Mouse (Mus musculus) testis, adult 2 months (tissue): ENCODE data around the gene Gm20661. TPM values are rescaled to one million over a fixed set of nuclear protein-coding genes. Genes with fewer than 3 reads are reported as not detected.

ENCODE experiments used
- H3K27ac ChIP-seq: fragments of 200-500 bp; 2 replicates; pipeline ENCODE4 v1.5.1; 2012; ENCODE audit warnings: low read depth, low read length; ENCODE audit not compliant: control insufficient read depth, insufficient read depth
- H3K27me3 ChIP-seq: fragments of 200-500 bp; 2 replicates; pipeline ENCODE4 v1.6.1; 2012; ENCODE audit warnings: mild to moderate bottlenecking, low read length, moderate library complexity; ENCODE audit not compliant: control insufficient read depth, insufficient read depth
- H3K36me3 ChIP-seq: fragments of 200-500 bp; 2 replicates; pipeline ENCODE4 v1.6.1; 2012; ENCODE audit warnings: mild to moderate bottlenecking, low read length; ENCODE audit not compliant: control insufficient read depth, insufficient read depth
- H3K4me1 ChIP-seq: fragments of 200-500 bp; 2 replicates; pipeline ENCODE4 v1.6.1; 2012; ENCODE audit warnings: low read length; ENCODE audit not compliant: control insufficient read depth, insufficient read depth
- H3K4me3 ChIP-seq: fragments of 200-500 bp; 2 replicates; pipeline ENCODE4 v1.5.1; 2012; ENCODE audit warnings: low read depth, mild to moderate bottlenecking, low read length, moderate library complexity, mixed read lengths; ENCODE audit not compliant: control insufficient read depth
- CTCF ChIP-seq: fragments of 200-500 bp; IDR thresholded peaks from 2 replicates; pipeline ENCODE4 v1.5.1; 2012; ENCODE audit warnings: low read depth, mild to moderate bottlenecking, inconsistent platforms, low read length, moderate library complexity; ENCODE audit not compliant: control insufficient read depth, insufficient read depth, insufficient replicate concordance
- POLR2A ChIP-seq: fragments of 200-500 bp; IDR thresholded peaks from 2 replicates; pipeline ENCODE4 v1.6.1; 2012; ENCODE audit warnings: low read depth, mild to moderate bottlenecking, inconsistent platforms, low read length, moderate library complexity; ENCODE audit not compliant: control insufficient read depth
- polyA plus RNA-seq: library from polyadenylated mRNA; depleted of rRNA; stranded (reverse); fragments of >200 nt; gene quantifications from 2 replicates; pipeline ENCODE4 v1.2.3, GENCODE M21; 2012

Gene Gm20661
- polyA plus RNA-seq, 1 experiment: not detected

DNA sequence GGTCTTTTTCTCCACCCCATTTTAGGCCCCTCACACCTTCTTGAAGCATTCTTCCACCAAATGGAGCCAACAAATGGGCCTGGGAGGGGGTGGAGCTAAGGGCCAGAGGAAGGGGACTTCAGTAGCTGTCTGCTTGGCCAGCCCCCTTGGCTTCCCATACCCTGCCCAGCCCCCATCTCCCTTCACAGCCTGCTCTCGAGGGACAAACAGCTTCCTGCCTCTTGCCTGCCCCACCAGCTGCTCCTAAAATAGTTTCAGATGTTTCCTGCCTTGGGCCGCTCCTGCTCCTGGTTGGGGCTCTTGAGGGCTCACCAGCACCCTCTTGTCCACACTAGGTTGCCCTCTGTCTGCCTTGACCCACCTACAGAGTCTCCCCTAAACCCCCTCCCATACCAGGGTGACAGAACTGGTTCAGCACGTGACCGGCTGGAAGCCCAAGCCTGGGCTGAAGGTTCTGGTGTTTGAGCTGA, 598 bp downstream of the Gm20661 start:
- H3K27ac ChIP-seq: peak overlapping the region; percentile 51; the same call in 1 of the 2 replicates
- TF ChIP-seq CTCF (no peak), POLR2A (no peak)
- no peaks in the 10 kb centered on the region for H3K27me3 ChIP-seq
- H3K4me1 ChIP-seq: peaks cover 10% of the 10 kb centered on the region
- H3K4me3 ChIP-seq: no peak overlapping the region
- no peaks in the 10 kb centered on the region for H3K36me3 ChIP-seq

DNA sequence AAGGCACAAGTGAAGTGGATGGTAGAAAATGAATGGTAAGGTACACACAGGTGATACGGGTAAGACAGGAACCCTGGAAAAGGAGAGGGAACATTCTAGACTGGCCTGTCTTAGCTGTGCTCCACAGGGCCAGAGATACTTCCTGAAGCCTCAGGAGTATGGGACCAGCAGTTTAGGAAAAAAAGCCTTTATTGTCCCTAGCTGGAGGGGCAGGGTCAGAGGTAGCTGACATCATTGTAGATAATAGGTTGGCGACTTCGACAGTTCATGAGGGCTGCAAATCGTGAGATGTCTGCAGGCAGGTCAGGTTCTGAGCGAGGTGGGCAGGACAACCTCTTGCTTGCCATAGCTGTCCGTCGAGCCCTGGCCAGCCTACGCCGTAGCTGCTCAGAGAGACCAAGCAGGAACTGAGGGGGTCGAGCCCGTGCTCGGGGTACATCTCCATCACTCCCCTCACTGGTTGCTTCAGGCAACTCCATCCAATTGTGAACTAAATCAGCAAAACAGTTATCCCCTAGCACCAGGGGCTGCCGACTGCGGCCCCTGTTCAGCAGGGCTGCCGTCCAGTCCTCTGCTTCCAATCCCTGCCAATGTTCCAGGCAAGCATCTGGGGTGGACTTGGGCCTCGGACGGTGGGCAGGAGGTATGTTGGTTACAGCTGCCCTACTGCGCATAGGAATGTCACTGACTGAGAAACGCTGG, 1.3 kb downstream of the Gm20661 start:
- Histone ChIP-seq H3K27me3 (no peaks in the 10 kb centered on the region), H3K4me3 (no peak overlapping the region), H3K27ac (peak overlapping the region; percentile 51; the same call in 1 of the 2 replicates), H3K36me3 (no peaks in the 10 kb centered on the region), H3K4me1 (peaks cover 10% of the 10 kb centered on the region)
- TF ChIP-seq POLR2A (no peak), CTCF (no peak)

DNA sequence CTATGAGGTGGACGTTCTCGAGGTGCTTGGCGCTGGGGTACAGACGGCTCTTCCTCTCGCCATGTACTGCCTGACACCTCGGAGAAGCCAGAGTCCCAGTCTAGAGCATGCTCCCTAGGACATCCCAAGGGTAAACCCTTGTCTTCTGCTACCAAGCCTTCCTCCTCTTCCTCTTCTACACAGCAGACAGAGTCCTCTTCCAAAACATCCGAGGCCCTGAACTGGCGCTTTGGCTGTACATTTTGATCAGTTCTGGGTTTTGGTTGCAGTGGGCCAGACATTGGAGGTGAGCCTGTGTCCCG, 1.8 kb downstream of the Gm20661 start:
- no peak for TF ChIP-seq CTCF
- no peak for TF ChIP-seq POLR2A
- no peak overlapping the region for H3K27ac ChIP-seq
- H3K4me3 ChIP-seq: no peak overlapping the region; the same call in 1 of the 2 replicates
- H3K4me1 ChIP-seq: peaks cover 10% of the 10 kb centered on the region
- no peaks in the 10 kb centered on the region for H3K36me3 ChIP-seq
- H3K27me3 ChIP-seq: no peaks in the 10 kb centered on the region

DNA sequence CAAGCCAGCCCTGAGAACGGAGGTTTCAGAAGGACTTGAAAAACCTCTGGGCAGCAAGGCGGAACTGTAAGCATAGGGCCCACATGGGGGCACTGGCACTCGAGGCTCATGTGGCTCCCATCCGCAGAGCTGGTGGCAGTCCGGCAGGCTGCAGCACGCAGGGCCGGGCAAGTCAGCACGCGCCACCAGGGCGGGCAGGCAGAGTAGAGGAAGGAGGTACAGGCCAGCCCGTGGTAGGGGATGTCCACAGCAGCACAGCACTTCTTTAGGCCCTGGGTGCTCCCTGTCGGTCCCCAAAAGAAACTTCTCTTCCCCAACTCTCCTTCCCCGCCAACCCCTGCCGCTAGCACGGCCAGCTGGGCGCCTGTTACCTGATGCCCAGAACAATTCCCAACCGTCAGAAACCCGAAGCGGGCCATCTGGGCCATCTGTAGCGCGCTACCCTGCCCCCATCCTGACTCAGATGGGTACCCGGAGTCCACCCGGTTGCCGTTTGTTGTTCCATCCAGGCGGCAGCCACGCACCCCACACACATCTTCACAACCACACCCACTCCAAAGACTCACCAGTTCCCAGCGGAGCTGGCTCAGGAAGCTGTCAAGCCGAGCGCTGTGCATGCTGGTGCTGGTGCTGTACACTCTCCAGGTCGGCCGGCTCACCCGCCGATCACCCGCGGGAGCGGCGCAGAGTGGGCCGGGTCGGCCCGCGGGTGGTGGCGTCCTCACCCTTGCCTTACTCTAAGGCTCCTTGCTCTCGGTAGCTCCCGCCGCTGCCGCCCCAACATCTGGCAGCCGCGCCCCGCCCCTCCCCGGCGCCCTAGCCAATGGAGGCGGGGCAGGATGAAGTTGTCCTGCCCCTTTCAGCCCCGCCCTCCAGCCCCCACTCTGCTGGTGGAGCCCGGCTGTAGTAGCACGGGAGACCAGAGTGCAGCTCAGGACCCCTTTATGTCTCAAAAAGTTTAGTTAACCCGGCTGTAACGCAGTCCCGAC, 2.6 kb downstream of the Gm20661 start, which contains the start of gene Inka1:
Gene Inka1, minus strand, starts transcription at position 749 of the 989 bp plus-strand sequence.
- Histone ChIP-seq H3K4me1 (peaks cover 10% of the 10 kb centered on the region), H3K36me3 (no peaks in the 10 kb centered on the region), H3K27ac (no peak within 1 kb of the TSS), H3K4me3 (peak within 1 kb of the TSS; percentile 86), H3K27me3 (no peaks in the 10 kb centered on the region)
- TF ChIP-seq CTCF (no peak), POLR2A (no peak)

DNA sequence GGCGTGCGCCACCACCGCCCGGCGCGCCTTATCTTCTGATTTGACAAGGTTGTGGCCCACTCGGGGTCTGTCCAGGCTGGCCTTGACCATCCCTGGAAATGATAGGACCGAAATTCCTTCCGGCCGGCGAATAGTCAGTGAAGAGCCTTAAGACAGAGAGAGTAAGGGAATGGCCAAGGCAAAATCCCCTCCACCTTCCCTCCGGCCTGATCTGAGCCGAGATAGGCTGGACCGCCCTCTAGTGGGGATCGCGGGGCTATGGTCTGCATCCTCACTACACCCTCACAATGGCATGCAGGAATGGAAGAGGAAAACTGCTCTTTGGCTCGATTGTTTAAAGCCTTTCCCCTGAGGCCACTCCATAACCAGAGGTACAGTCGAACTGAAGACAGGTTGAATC, 3.5 kb downstream of the Gm20661 start:
- H3K4me3 ChIP-seq: peak overlapping the region; percentile 2; the same call in 1 of the 2 replicates
- H3K27me3 ChIP-seq: no peaks in the 10 kb centered on the region
- no peak overlapping the region for H3K27ac ChIP-seq
- no peaks in the 10 kb centered on the region for H3K36me3 ChIP-seq
- peaks cover 10% of the 10 kb centered on the region for H3K4me1 ChIP-seq
- TF ChIP-seq CTCF: peak; percentile 75; the same call in 1 of the 2 replicates
- no peak for TF ChIP-seq POLR2A

DNA sequence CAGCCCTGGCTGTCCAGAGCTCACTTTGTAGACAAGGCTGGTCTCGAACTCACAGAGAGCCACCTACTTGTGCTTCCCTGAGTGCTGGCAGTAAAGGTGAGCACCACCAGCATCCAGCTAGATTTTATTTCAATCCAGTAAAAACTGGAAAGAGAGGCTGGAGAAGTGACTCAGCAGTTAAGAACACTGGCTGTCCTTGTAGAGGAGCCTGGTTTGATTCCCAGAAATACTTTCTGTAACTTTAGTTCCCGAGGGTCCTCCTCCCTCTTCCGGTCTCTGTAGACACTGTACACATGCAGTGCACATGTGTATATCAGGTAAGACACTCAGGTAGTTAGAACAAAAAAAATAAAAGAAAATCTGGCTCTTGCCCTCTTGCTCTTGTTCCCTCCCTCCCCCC, 5.1 kb downstream of the Gm20661 start:
- no peaks in the 10 kb centered on the region for H3K36me3 ChIP-seq
- no peak overlapping the region for H3K27ac ChIP-seq
- no peak for TF ChIP-seq CTCF
- TF ChIP-seq POLR2A: no peak
- H3K4me1 ChIP-seq: peaks cover 10% of the 10 kb centered on the region
- no peaks in the 10 kb centered on the region for H3K27me3 ChIP-seq
- no peak overlapping the region for H3K4me3 ChIP-seq

DNA sequence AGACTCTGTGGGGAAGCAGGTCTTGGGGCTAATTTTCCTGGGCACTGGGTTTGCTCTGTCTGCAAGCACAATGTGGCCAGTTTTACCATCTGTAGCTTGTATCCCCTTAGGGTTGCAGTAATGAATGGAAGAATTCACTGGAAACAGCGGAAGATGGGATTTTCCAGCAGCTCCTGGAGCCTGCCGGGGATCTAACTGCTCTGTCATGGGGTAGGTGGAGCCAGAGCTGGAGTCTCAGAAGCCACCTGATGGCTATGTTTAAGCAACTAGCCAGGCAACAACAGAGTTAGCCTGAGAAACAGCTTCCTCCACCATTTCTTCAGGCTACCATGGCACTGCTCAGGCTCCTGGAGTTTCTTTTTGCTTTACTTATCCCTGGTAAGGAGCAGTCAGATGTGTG, 9.3 kb downstream of the Gm20661 start, which contains the start of gene Cdhr4:
Gene Cdhr4, plus strand, starts transcription at position 301 of the 400 bp plus-strand sequence.
- TF ChIP-seq POLR2A: no peak
- Histone ChIP-seq H3K4me1 (peaks cover 6% of the 10 kb centered on the region), H3K27me3 (no peaks in the 10 kb centered on the region), H3K27ac (no peak within 1 kb of the TSS), H3K36me3 (no peaks in the 10 kb centered on the region), H3K4me3 (no peak within 1 kb of the TSS)
